Mouse (Mus musculus): ENCODE data around the gene Prr19. TPM values are rescaled to one million over a fixed set of nuclear protein-coding genes. Genes with fewer than 3 reads are reported as not detected.
A peak's percentile ranks its signal among the peaks of the same experiment; 100 is the strongest.

Gene Prr19
- polyA plus RNA-seq, 1 experiment from 2014 or later, result 0.84 TPM

- Histone ChIP-seq H3K27ac (ENCODE audit: low read length) (no peak overlapping the region), H3K9ac (replicated peaks; ENCODE audit: low read length) (peak overlapping the region; percentile 41; the same call in 1 of the 2 replicates), H3K27me3 (ENCODE audit: insufficient read depth, low read length) (peaks cover 3% of the 10 kb centered on the region), H3K4me3 (ENCODE audit: low read length) (peak overlapping the region; percentile 58), H3K4me2 (replicated peaks; ENCODE audit: low read depth, low read length) (peak overlapping the region; percentile 97), H3K9me3 (ENCODE audit: low read length) (no peaks in the 10 kb centered on the region), H3K36me3 (ENCODE audit: insufficient read depth, low read length) (no peaks in the 10 kb centered on the region), H3K4me1 (ENCODE audit: insufficient read depth, low read length) (peaks cover 9% of the 10 kb centered on the region)
- 0% methylated on average over 2 of the region's 2 CpGs for WGBS
- no peak for ATAC-seq (ENCODE audit: low FRiP score, low TSS enrichment)
These were observed 4.3 kb downstream of the Prr19 start for GRCm38 (mm10) chr7:25305481-25305880.

DNA sequence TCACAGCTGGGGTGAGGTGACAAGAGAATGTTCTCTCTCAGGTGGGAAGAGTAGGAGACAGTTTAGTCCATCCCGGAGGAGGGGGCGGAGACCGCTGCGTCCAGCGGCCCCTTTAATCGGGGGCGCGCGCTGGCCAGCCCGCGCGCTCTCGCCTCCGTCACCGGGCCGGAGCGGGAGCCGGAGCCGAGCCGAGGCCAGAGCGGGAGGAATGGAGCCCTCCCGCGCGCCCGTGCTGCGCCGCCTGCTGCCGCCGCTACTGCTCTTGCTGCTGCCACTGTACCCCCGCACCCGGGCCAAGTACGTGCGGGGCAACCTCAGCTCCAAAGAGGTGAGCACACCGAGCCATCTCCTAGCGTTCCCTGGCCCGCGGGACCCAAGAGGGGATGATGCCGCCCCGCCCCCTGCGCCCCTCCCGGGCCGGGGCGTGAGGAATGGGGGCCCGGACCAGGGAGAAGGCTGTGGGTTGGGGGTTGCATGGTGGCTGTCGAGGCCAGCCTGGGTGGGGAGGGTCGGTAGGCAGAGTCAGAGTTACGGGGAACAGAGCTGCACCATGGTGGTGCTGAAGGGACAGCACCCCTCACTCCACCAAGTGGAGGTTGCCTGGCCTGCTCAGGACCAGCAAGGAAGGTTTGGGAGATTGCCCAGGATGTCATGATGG is 4.9 kb downstream of the Prr19 start, which contains the start of gene Tmem145:
Tmem145 (plus strand) TSS at position 151 of the 658 bp plus-strand sequence.
- under 1% methylated on average over 47 of the region's 47 CpGs for WGBS
- Histone ChIP-seq H3K9me3 (ENCODE audit: low read length) (no peaks in the 10 kb centered on the region), H3K36me3 (ENCODE audit: insufficient read depth, low read length) (no peaks in the 10 kb centered on the region), H3K27me3 (ENCODE audit: insufficient read depth, low read length) (peaks cover 3% of the 10 kb centered on the region), H3K4me3 (ENCODE audit: low read length) (peak within 1 kb of the TSS; percentile 58), H3K9ac (replicated peaks; ENCODE audit: low read length) (peak within 1 kb of the TSS; percentile 41; the same call in 1 of the 2 replicates), H3K4me1 (ENCODE audit: insufficient read depth, low read length) (peaks cover 9% of the 10 kb centered on the region), H3K4me2 (replicated peaks; ENCODE audit: low read depth, low read length) (peak within 1 kb of the TSS; percentile 97), H3K27ac (ENCODE audit: low read length) (no peak within 1 kb of the TSS)
- ATAC-seq (ENCODE audit: low FRiP score, low TSS enrichment), result peak; percentile 87

DNA sequence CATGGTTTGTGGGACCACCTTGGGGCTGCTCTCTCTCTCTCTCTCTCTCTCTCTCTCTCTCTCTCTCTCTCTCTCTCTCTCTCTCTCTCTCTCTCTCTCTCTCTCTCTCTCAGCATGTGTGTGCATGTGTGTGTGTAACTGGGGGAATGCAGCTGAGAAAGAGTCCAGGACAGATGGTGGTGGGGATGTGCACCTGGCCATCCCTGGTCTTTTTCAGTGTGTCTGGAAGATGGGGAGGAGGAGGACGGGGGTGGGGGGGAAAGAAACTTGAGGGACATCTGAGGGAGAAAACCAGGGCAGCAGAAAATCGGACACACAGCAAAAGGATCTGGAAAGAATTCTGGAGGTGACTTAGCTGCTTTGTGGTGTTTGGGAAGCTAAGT is 5.4 kb downstream of the Prr19 start:
- H3K27ac ChIP-seq (ENCODE audit: low read length), result no peak overlapping the region
- H3K4me2 ChIP-seq (replicated peaks; ENCODE audit: low read depth, low read length), result no peak overlapping the region
- 43% methylated on average over 2 of the region's 2 CpGs for WGBS
- ATAC-seq (ENCODE audit: low FRiP score, low TSS enrichment), result no peak
- no peak overlapping the region for H3K4me3 ChIP-seq (ENCODE audit: low read length)
- H3K27me3 ChIP-seq (ENCODE audit: insufficient read depth, low read length), result peaks cover 7% of the 10 kb centered on the region
- H3K9me3 ChIP-seq (ENCODE audit: low read length), result no peaks in the 10 kb centered on the region
- H3K4me1 ChIP-seq (ENCODE audit: insufficient read depth, low read length), result peaks cover 9% of the 10 kb centered on the region
- no peak overlapping the region for H3K9ac ChIP-seq (replicated peaks; ENCODE audit: low read length)
- no peaks in the 10 kb centered on the region for H3K36me3 ChIP-seq (ENCODE audit: insufficient read depth, low read length)

GRCm38 (mm10) chr7:25308702-25309318 is 7.6 kb downstream of the Prr19 start:
- Histone ChIP-seq H3K4me3 (ENCODE audit: low read length) (no peak overlapping the region), H3K9me3 (ENCODE audit: low read length) (no peaks in the 10 kb centered on the region), H3K4me1 (ENCODE audit: insufficient read depth, low read length) (peaks cover 9% of the 10 kb centered on the region), H3K27ac (ENCODE audit: low read length) (no peak overlapping the region), H3K9ac (replicated peaks; ENCODE audit: low read length) (no peak overlapping the region), H3K36me3 (ENCODE audit: insufficient read depth, low read length) (no peaks in the 10 kb centered on the region), H3K27me3 (ENCODE audit: insufficient read depth, low read length) (peaks cover 29% of the 10 kb centered on the region), H3K4me2 (replicated peaks; ENCODE audit: low read depth, low read length) (no peak overlapping the region)
- 61% methylated on average over 17 of the region's 17 CpGs for WGBS
- ATAC-seq (ENCODE audit: low FRiP score, low TSS enrichment), result no peak

GRCm38 (mm10) chr7:25309425-25309824 is 8.2 kb downstream of the Prr19 start:
- Histone ChIP-seq H3K4me1 (ENCODE audit: insufficient read depth, low read length) (peaks cover 9% of the 10 kb centered on the region), H3K9ac (replicated peaks; ENCODE audit: low read length) (no peak overlapping the region), H3K27me3 (ENCODE audit: insufficient read depth, low read length) (peaks cover 35% of the 10 kb centered on the region), H3K4me2 (replicated peaks; ENCODE audit: low read depth, low read length) (no peak overlapping the region), H3K27ac (ENCODE audit: low read length) (no peak overlapping the region), H3K4me3 (ENCODE audit: low read length) (no peak overlapping the region), H3K36me3 (ENCODE audit: insufficient read depth, low read length) (no peaks in the 10 kb centered on the region), H3K9me3 (ENCODE audit: low read length) (no peaks in the 10 kb centered on the region)
- ATAC-seq (ENCODE audit: low FRiP score, low TSS enrichment), result no peak
- WGBS, result 86% methylated on average over 9 of the region's 9 CpGs

- 80% methylated on average over 11 of the region's 11 CpGs for WGBS
- ATAC-seq (ENCODE audit: low FRiP score, low TSS enrichment), result no peak
- H3K27ac ChIP-seq (ENCODE audit: low read length), result no peak overlapping the region
These were observed 10.0 kb downstream of the Prr19 start for GRCm38 (mm10) chr7:25311193-25311592.

DNA sequence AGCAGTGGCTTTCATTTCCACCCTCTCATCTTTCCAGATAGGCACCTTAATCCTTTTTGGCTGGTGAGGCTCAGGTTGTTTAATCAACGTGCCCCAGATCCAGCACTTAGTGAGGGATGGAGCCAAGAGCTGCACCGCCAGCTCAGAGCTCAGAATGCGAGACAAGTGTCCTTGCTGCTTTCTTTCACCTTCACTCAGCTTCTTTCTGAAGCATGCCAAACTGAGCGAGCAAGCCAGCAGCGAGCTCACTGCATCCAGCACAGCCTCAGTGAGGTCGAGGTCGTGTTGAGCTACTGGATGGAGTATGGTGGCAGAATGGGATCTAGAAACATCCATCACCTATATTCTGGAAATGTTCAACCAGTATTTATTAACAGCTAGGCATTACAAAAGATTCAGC is 12.1 kb downstream of the Prr19 start:
- no peak for ATAC-seq (ENCODE audit: low FRiP score, low TSS enrichment)
- Histone ChIP-seq H3K36me3 (ENCODE audit: insufficient read depth, low read length) (no peaks in the 10 kb centered on the region), H3K4me1 (ENCODE audit: insufficient read depth, low read length) (peaks cover 26% of the 10 kb centered on the region), H3K4me2 (replicated peaks; ENCODE audit: low read depth, low read length) (no peak overlapping the region), H3K9ac (replicated peaks; ENCODE audit: low read length) (no peak overlapping the region), H3K27ac (ENCODE audit: low read length) (no peak overlapping the region), H3K9me3 (ENCODE audit: low read length) (no peaks in the 10 kb centered on the region), H3K27me3 (ENCODE audit: insufficient read depth, low read length) (peaks cover 46% of the 10 kb centered on the region), H3K4me3 (ENCODE audit: low read length) (no peak overlapping the region)
- WGBS, result 43% methylated on average over 7 of the region's 7 CpGs

More at GRCm38 (mm10) chr7:25311193-25311592, 10.0 kb downstream of the Prr19 start:
- Histone ChIP-seq H3K9me3 (ENCODE audit: low read length) (no peaks in the 10 kb centered on the region), H3K4me2 (replicated peaks; ENCODE audit: low read depth, low read length) (no peak overlapping the region), H3K4me1 (ENCODE audit: insufficient read depth, low read length) (peaks cover 18% of the 10 kb centered on the region), H3K27me3 (ENCODE audit: insufficient read depth, low read length) (peaks cover 49% of the 10 kb centered on the region), H3K36me3 (ENCODE audit: insufficient read depth, low read length) (no peaks in the 10 kb centered on the region), H3K4me3 (ENCODE audit: low read length) (no peak overlapping the region), H3K9ac (replicated peaks; ENCODE audit: low read length) (no peak overlapping the region)

DNA sequence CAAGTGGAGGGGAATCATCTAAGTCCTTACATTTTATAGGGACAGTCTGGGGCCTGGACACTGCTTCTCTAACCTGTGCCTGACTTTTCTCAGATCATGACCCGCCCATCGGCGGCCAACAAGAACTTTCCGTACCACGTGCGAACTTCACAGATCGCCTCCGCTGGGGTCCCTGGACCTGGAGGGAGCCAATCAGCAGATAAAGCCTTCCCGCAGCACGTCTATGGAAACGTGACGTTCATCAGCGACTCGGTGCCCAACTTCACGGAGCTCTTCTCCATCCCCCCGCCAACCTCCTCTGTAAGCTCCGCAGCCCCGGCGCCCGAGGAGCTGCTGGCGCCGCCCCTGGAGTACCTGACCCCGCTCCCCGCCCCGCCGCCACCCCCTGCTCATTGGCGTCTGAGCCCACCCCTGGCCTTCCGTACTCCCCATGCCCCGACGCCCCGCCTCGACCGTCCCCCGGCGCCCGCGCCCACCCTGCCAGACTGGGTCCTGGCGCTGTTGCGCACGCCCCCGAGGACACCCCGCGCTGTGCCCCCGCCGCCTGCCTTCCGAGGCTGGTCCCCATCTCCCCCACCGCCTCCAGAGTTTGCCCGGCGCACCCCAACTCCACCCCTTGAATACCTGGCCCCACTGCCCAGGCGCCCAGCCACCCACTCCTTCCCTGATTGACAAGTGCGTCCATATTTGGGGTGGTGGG is 13.5 kb downstream of the Prr19 start:
- Histone ChIP-seq H3K9ac (replicated peaks; ENCODE audit: low read length) (peak overlapping the region; percentile 57), H3K4me2 (replicated peaks; ENCODE audit: low read depth, low read length) (peak overlapping the region; percentile 85), H3K27me3 (ENCODE audit: insufficient read depth, low read length) (peaks cover 46% of the 10 kb centered on the region), H3K4me1 (ENCODE audit: insufficient read depth, low read length) (peaks cover 31% of the 10 kb centered on the region), H3K27ac (ENCODE audit: low read length) (no peak overlapping the region), H3K9me3 (ENCODE audit: low read length) (no peaks in the 10 kb centered on the region), H3K4me3 (ENCODE audit: low read length) (peak overlapping the region; percentile 55), H3K36me3 (ENCODE audit: insufficient read depth, low read length) (no peaks in the 10 kb centered on the region)
- no peak for ATAC-seq (ENCODE audit: low FRiP score, low TSS enrichment)
- whole genome bisulfite sequencing, result 2% methylated on average over 43 of the region's 51 CpGs

GRCm38 (mm10) chr7:25315306-25316041 is 14.3 kb downstream of the Prr19 start:
- under 1% methylated on average over 61 of the region's 69 CpGs for WGBS
- H3K4me1 ChIP-seq (ENCODE audit: insufficient read depth, low read length), result peaks cover 31% of the 10 kb centered on the region
- no peak overlapping the region for H3K27ac ChIP-seq (ENCODE audit: low read length)
- no peaks in the 10 kb centered on the region for H3K9me3 ChIP-seq (ENCODE audit: low read length)
- peak overlapping the region; percentile 57 for H3K9ac ChIP-seq (replicated peaks; ENCODE audit: low read length)
- H3K4me2 ChIP-seq (replicated peaks; ENCODE audit: low read depth, low read length), result peak overlapping the region; percentile 85
- H3K27me3 ChIP-seq (ENCODE audit: insufficient read depth, low read length), result peaks cover 46% of the 10 kb centered on the region
- ATAC-seq (ENCODE audit: low FRiP score, low TSS enrichment), result no peak
- peak overlapping the region; percentile 55 for H3K4me3 ChIP-seq (ENCODE audit: low read length)
- no peaks in the 10 kb centered on the region for H3K36me3 ChIP-seq (ENCODE audit: insufficient read depth, low read length)

All from kidney, embryonic 16.5 days (tissue).